Mouse (Mus musculus): ENCODE results near the gene Mmp14.

Gene Mmp14

DNA sequence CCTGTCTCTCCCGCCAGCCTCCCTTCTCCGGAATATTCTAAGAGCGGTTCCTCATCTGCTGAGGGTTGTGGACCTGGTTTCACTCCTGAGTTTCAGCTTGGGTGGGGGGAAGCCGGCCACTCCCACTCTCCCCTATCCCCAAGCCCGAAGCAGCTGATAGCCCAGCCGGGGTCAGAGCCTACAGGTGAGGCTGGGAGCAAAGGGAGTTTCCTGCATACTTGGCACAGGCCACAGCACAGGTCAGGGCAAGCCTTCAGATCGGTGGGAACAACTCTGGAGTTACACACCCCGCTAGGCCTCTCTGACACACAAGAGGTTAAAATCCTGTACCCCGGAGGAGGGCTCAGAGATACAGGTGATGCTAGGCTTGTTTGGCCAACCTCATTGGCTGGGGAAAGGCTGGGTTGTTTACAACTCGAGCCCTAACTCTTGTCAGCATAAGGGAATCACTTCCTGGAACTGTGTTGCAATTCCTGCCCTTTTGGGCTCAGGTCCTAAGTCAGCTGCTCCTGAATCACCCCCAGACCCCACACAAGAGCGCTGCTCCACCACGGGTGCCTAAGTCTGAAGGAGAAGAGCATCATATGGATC is 2.6 kb downstream of the Mmp14 start:
- DNase-seq (ENCODE audit: low read depth, low spot score), result no peak

DNA sequence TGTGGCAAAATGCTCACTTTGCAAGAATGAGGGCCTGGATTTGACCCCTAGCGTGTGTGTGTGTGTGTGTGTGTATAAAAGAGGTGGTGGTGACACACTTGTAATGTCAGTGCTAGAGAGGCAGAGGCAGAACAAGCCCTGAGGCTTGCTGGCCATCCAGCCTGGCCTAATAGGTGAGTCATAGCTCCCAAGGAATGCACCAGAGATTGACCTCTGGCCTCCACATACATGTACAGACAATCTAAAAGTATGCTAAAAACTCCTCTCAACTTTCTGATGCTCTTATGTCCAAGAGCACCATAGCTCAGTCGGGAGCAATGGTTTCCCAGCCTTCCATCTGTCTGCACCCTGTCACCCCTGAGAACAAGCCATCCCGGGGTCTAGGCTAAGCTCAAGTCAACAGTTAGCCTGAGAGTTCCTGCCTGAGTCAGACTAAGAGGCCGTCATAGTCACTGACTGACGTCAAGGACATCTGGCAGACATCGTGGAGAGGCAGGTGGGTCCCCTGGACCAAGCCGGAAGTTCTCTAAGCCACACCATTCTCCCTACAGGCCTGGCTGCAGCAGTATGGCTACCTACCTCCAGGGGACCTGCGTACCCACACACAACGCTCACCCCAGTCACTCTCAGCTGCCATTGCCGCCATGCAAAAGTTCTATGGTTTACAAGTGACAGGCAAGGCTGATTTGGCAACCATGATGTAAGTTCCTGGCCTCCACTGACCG is 3.9 kb downstream of the Mmp14 start:
- no peak for DNase-seq (ENCODE audit: low read depth, low spot score)

DNA sequence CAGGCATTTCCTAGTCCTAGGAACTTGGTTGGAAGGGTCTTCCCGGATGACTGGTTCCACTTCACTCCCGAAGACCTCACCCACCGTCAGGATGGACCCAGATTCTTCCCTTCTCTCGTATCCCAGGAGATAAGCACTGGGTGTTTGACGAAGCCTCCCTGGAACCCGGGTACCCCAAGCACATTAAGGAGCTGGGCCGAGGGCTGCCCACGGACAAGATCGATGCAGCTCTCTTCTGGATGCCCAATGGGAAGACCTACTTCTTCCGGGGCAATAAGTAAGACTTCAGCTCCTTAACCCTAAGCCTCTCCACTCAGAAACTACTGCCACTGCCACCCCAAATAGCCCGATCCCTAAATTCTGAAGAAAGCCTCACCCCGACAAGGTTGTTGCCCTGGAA is 7.7 kb downstream of the Mmp14 start:
- no peak for DNase-seq (ENCODE audit: low read depth, low spot score)

DNA sequence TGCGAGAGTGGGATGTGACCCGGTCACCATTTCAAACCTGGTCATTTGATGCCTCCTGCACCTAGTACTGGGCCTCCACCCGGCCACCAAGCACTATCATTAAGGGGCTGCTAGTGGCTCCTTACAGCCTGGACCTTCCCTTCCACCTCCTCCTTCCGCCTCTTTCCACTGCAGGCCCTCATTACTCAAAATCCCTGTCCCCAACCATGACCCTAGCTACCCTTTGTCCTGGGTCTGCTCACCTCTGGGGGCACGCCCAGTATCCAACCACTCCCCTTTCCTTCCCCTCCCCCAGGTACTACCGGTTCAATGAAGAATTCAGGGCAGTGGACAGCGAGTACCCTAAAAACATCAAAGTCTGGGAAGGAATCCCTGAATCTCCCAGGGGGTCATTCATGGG is 8.2 kb downstream of the Mmp14 start:
- no peak for DNase-seq (ENCODE audit: low read depth, low spot score)

DNA sequence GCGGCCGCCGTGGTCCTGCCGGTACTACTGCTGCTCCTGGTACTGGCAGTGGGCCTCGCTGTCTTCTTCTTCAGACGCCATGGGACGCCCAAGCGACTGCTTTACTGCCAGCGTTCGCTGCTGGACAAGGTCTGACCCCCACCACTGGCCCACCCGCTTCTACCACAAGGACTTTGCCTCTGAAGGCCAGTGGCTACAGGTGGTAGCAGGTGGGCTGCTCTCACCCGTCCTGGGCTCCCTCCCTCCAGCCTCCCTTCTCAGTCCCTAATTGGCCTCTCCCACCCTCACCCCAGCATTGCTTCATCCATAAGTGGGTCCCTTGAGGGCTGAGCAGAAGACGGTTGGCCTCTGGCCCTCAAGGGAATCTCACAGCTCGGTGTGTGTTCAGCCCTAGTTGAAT is 9.1 kb downstream of the Mmp14 start:
- no peak for DNase-seq (ENCODE audit: low read depth, low spot score)

DNA sequence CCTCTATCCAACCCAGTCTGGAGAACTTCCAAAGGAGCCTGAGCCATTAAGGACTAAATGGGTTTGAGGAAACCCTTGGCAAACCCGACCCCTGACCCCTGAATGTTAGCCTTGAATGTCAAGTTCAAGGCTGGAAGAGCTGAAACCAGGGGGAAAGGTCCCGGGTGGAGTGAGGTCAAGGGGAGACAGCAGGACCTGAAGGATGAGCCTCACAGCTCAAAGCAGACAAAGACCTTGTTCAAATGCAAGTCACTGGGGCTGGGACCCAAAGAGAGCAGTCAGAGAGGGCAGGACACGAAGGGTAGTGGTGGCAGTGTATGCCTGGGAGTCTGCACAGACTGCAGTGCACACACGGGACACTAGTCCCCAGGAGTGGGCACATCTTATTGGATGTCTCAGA is 10.0 kb downstream of the Mmp14 start:
- DNase-seq (ENCODE audit: low read depth, low spot score), result no peak

DNA sequence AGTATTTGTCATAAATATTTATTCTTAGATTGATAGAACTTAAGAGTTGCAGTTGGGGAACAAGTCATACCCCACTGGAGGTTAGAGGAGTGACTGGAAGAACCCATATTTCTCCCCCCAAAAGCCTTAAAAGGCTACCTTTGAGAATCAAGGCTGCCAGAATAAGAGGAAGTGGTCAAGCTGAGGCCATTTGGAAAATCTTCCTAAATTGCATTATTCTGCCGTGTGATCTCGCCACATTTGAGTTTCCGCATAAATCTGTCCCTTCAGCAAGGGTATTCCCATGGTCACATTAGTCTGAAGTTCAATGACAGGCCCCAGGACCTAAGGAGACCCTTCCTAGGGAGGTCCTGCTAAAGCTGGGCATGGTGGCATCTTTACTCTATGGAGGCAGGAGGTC is 11.1 kb downstream of the Mmp14 start:
- no peak for DNase-seq (ENCODE audit: low read depth, low spot score)

DNA sequence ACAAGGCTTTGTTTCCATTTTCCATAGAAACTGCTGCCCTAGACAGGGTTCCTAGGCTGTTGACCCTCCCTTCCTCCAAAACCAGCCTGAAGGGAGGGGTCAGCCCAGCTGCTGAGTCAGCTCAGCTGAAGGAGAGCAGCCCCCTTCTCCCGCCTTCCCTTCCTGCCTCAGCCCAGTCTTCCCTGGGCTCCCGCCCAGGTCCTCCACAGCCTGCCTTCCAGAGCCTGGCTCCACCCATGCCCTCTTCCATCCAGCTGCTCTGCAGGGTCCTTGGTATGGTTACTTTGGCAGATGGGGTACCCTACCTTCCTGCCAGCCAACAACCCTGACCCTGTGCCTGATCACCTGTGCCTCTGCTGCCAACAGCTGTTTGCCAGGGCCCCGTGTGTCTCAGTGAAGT is 11.8 kb downstream of the Mmp14 start:
- DNase-seq (ENCODE audit: low read depth, low spot score), result no peak

DNA sequence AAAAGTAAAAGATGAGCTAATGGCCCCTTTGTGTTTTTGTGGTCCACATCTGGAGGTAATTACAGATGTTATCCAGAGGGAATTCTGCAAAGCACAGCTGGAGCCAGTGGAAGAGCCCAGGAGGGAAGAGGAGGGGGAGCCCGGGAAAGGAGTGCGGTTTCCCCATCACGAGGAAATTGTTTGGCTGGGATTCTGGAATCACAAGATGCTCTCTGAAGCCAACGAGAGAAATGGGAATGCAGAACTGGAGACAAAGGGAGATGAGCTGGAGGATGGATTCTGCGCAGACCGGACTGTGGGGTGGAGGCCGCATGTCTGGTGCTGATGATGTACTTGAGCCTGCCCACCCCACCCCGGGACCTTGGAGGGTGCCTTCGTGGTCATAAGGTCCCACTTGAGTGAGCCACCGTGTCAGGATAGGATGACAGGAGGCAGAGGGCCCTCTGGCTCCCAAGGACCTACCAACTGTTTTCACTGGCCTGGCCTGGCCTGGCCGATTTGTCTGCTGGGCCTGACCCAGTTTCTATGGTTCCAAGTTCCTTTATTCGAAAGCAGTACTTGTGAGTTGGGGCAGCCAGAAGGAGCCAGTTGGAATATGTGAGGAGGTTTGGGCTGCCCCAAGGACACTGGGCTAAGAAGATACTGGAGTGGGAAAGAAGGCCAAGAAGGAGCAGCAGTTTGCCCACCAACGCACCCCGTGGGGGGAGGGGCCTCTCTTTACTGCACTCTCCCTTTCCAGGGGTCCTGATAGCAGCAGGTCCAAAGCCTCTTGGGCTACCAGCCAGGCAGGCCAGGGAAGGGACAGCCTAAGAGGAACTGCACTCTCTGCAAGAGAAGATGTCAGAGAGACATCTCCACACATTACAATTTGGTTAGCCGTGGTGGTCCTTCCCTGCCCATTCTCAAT is 12.6 kb downstream of the Mmp14 start:
- no peak for DNase-seq (ENCODE audit: low read depth, low spot score)

DNA sequence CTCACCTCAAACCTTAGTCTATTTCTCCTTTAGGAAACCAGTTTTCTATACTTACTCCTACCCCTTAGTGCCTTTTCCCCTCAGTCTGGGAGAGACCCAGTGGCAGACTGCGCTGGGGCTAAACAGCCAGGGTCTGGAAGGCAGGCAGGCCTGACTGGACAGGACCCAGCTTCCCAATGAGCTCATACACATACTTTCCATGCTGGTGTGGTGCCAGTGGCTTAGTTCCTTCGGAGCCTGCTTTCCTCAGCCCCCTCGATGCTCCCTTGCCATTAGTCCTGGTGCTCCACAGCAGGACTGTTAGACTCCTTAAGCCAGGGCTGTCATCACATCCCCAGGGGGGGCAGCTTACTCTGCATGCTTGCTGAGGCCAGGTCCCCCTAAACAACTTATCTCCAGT is 14.1 kb downstream of the Mmp14 start:
- no peak for DNase-seq (ENCODE audit: low read depth, low spot score)

DNA sequence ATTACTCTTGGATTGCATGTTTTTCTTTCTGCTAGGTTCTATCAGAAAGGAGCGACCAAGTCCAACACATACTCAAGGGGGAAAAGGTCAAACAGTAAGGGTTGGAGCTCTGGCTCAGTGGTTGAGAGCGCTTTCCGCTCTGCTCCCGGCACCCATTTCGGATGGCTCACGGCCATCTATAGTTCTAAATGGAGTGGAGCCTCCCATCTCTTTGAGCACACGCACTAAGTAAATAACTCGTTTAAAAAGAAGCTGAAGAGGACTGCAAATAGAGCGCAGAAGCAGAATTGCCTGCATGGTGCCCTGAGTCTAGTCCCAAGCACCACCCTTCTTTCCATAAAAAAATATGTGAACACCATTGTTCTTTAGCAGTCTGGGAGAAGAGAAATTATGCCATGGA is 22.2 kb downstream of the Mmp14 start:
- no peak for DNase-seq (ENCODE audit: low read depth, low spot score)

DNA sequence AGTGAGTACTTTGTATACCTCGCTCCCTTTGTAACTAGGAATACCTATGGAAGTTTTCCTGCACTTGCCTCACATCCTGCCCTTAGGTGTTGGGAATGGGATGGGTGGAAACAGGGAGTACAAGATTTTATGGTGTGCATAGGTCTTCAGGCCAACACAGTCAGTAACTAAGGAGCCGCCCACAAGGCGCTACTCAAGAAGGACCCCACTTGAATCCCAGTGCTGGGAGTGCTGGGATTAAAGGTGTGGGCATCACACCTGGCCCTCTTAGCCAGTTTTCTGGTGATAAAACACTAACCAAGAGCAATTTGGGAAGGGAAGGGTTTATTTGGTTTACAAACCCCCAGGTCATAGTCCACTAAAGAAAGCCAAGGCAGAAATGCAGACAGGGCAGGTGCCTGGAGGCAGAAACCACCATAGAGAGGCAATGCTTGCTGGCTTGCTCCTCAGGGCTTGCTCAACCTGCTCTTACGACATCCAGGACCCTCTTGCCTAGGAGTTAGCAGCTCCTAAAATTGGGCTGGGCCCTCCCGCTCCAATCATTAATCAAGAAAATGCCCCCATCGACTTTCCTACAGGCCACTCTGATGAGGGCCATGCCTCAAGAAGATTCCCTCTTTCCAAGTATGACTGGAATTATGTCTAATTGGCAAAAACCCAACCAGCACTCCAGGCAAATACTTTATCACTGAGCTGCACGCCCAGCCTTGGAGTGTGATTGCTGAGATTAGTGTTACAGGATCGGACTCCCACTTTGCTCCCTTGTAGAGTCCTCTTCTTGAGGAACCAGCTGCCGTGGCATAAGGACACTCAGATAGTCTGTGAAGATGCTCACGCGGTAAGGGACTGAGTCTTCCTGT is 23.5 kb downstream of the Mmp14 start:
- no peak for DNase-seq (ENCODE audit: low read depth, low spot score)

DNA sequence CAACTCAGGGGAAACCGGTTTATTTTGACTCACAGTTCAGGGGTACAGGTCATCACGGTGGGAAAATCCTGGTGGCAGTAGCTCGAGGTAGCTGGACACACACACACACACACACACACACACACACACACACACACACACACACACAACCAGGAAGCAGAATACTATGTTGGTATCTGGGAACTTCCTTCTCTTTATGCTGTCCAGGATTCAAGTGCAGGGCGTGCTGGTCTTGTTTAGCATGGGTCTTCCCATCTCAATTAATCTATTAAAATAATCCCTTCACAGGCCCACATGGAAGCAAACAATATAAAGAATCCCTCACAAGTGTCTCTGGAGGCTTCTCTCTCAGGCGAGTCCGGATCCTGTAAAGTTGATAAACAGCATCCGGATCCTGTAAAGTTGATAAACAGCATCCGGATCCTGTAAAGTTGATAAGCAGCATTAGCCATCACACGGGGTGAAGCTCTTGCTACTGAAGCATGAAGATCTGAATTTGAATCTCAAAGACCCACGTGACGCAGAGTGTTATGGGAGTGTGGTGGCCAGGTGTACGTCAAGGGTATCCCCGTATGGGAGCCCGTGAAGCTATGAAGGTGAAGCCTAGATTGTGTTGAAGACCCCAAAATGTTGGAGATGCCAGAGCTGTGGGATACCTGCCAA is 26.6 kb downstream of the Mmp14 start:
- no peak for DNase-seq (ENCODE audit: low read depth, low spot score)

DNA sequence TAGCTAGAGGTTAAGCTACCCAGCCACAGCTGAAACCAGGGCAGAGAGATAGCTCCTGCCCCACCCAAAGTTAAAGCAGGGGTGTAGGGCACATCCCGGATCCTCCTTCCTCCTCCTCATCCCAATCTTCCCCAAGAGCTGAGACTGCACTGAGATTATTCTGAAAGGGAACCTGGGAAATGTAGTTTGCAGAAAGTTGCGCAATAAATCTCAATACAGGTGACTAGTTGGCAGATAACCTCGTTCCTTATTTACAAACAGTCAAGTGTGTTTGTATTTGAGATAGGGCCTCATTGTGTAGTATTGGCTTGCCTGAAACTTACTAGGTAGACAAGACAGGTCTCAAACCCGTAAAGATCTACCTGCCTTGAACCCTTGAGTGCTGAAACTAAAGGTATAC is 30.7 kb downstream of the Mmp14 start:
- DNase-seq (ENCODE audit: low read depth, low spot score), result no peak

DNA sequence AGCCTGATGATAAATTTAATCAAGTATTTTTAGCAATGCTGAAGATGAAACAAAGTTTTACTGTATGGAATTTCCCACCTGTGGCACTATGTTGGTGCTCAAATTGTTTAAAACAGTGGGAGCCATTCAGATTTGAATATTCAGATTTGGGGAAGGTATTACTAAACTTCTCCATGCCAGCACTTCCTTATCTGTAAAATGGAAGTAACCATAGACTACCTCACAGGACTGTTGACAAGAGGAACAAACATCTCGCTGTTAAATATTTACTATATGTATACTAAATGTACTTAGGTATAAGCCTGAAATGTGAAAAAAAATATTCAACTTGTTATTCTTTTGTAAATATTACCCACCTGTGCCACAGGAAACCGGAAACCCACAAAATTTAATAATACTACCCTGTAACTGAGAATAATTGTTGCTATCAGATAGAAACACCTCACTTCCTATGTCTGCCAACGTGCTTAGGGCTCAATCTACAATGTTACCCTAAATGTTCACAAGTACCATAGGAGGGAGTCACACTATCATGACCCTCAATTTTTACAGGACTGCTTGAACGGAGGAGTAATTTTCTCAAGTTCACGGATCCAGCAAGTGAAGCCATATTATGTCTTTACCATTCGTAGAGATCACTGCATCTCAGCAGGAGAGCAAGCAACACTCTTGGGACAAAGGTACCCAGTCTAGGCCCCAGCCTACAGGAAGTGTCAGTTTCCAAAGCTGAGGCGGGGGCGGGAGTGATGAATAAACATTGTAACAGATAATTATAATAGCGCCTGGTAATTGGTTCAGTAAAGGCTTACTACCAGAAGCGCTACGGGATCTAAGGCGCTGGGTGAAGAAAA is 31.9 kb downstream of the Mmp14 start:
- DNase-seq (ENCODE audit: low read depth, low spot score), result peak; percentile 79

DNA sequence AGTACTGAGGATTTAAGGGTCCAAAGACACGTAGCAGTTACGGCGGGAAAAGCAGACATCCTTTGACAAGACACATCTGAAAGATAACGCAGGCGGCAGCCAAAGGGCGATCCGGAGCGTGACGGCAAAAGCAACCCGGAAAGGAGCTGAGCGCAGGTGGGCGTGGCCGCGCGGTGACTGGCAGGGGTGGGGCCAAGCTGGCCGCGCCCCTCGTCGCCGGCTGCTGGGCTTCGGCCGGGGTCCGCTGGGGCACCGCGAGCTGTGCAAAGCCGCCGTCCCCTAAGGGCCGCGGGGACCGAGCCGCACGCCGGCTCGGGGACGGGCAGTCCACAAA is 32.5 kb downstream of the Mmp14 start, which contains the start of gene Lrp10:
Lrp10 (plus strand) TSS at position 179 of the 334 bp plus-strand sequence.
- peak; percentile 95 for DNase-seq (ENCODE audit: low read depth, low spot score)

DNA sequence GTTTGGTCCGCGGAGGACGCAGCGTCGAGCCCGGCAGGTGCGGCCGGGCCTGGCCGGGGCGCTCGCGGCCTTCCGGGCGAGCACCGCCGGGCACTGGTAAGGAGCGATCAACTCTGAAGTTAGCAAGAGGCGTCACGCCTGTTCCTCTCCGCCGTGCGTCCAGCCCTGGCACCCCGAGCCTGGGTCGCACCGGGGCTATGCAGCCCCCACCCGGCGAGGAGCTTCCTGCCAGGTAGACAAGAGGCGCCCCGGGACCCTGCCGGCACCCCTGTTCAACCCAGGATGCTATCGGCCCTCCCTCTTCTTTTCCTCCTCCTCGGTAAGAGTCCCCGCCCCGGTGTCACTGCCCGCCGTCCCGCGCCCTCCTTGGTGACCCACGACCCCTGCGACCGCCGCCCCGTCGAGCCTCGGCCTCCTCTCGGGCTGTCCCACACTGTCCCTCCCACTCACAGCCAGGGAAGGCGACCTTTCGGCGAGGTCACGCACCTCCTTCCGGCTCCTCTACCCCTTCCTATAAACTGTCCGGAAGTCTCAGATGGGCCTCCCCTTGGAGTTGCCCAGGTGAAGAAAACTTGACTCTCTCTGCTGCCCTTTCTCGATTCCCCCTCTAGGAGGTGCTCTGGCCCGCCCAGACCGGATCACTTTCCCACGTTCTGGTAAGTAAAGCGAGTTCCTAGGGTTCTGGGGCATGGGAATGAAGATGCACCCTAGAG is 33.0 kb downstream of the Mmp14 start:
- DNase-seq (ENCODE audit: low read depth, low spot score), result peak; percentile 94

DNA sequence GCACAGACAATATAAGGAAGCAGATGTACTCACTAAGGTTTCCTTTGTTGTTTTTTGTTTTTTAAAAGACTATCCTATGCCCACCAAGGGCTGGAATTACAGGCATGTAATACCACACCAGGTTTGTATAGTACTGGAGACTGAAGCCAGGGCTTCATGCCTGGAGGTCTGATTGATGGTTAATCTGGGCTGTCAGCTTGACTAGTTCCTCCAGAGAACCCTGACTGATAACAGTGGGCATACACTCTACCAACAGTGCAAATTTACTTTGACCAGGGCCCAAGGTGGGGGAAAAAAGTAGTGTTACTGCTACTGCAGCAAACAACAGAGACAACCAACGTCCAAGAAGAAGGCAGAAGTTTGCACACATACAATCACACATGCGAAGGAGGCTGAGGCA is 40.1 kb downstream of the Mmp14 start:
- no peak for DNase-seq (ENCODE audit: low read depth, low spot score)

DNA sequence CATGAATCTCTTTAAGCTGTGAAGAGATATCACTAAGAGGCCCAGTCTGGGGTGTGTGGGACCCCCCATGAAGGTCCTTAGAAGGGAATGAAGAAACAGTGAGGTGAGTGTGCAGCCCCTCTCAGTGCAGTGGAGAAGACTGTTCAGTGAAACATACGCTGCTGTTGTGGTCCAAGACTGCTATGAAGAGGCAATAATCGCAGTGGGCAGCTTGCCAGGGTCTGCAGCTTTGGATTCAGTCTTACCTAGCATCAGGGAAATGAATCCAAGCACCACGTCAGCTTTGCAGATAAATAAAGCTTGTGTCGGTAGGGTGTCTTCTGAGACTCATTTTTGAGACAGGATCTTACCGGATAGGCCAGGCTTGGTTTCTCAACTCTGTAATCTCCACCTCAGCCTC is 41.3 kb downstream of the Mmp14 start:
- DNase-seq (ENCODE audit: low read depth, low spot score), result no peak

DNA sequence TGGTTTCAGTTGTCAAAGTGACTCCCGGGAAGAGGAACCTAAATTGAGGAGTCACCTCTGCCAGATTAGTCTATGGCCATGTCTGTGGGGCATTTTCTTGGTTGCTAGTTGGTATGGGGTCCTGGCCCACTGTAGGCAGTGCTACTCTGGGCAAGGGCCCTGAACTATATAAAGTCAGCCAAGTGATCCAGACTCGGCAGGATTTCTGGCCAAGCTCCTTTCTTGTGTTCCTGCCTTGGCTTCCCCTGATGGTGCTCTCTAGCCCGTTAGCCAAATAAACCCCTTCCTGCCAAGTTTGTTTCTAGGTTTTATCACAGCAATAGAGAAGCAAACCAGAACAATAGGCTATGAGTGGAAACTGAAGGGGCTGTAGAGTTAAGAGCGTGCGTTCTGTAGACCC is 43.3 kb downstream of the Mmp14 start:
- DNase-seq (ENCODE audit: low read depth, low spot score), result no peak

All from A20 (cell line).